Mouse (Mus musculus) myocyte (in vitro differentiated cells): ENCODE measurements around the gene Znhit2.

ENCODE experiments used
- CEBPB ChIP-seq: IDR thresholded peaks from 2 replicates; pipeline ENCODE4 v1.6.1; 2011; ENCODE audit warnings: mild to moderate bottlenecking, moderate library complexity; ENCODE audit not compliant: poor library complexity, insufficient read depth, severe bottlenecking
- E2F4 ChIP-seq: IDR thresholded peaks from one replicate; pipeline ENCODE4 v1.6.1; 2011; ENCODE audit warnings: mild to moderate bottlenecking, control low read depth, moderate library complexity; ENCODE audit not compliant: insufficient read depth
- MAX ChIP-seq: IDR thresholded peaks from one replicate; pipeline ENCODE4 v1.6.1; 2011; ENCODE audit warnings: low read depth, mild to moderate bottlenecking, control low read depth
- MYOD1 ChIP-seq, 3 experiments: IDR thresholded peaks; one replicate each; pipeline ENCODE4 v1.6.1; 2011; ENCODE audit warnings: control low read depth in 2 of 3, low read depth in 2 of 3, mild to moderate bottlenecking in 2 of 3, moderate library complexity in 1 of 3; ENCODE audit not compliant: insufficient read length in 2 of 3, control insufficient read depth in 1 of 3
- MYOG ChIP-seq, 3 experiments: IDR thresholded peaks; one replicate each; pipeline ENCODE4 v1.6.1; 2011; ENCODE audit warnings: control low read depth in 2 of 3, low read depth in 2 of 3, mild to moderate bottlenecking in 2 of 3; ENCODE audit not compliant: insufficient read length in 2 of 3, control insufficient read depth in 1 of 3, insufficient read depth in 1 of 3
- POLR2A ChIP-seq: IDR thresholded peaks from one replicate; pipeline ENCODE4 v1.6.1; 2011; ENCODE audit warnings: low read depth, mild to moderate bottlenecking, control low read depth, moderate library complexity; ENCODE audit not compliant: insufficient read length
- POLR2AphosphoS2 ChIP-seq: IDR thresholded peaks from one replicate; pipeline ENCODE4 v1.6.1; 2011; ENCODE audit warnings: low read depth, control low read depth; ENCODE audit not compliant: insufficient read length
- REST ChIP-seq: IDR thresholded peaks from one replicate; pipeline ENCODE4 v1.6.1; 2011; ENCODE audit warnings: mild to moderate bottlenecking, control low read depth, moderate library complexity; ENCODE audit not compliant: insufficient read depth, insufficient read length
- SRF ChIP-seq: IDR thresholded peaks from one replicate; pipeline ENCODE4 v1.6.1; 2011; ENCODE audit warnings: low read depth; ENCODE audit not compliant: control insufficient read depth, insufficient read length
- TCF12 ChIP-seq: IDR thresholded peaks from one replicate; pipeline ENCODE4 v1.6.1; 2011; ENCODE audit warnings: mild to moderate bottlenecking, control low read depth; ENCODE audit not compliant: poor library complexity, insufficient read depth, severe bottlenecking
- USF1 ChIP-seq: IDR thresholded peaks from one replicate; pipeline ENCODE4 v1.6.1; 2011; ENCODE audit warnings: low read depth, mild to moderate bottlenecking, control low read depth, moderate library complexity

- TF ChIP-seq POLR2A (no peak), MYOG (IDR thresholded peaks at IDR 0.05; ENCODE audit: control insufficient read depth in 1 of 3, insufficient read depth in 1 of 3, insufficient read length in 2 of 3, low read depth in 2 of 3) (no peak), USF1 (no peak), POLR2AphosphoS2 (no peak), E2F4 (no peak), CEBPB (no peak), TCF12 (no peak), MAX (no peak), REST (no peak), MYOD1 (IDR thresholded peaks at IDR 0.05; ENCODE audit: control insufficient read depth in 1 of 3, insufficient read length in 2 of 3, low read depth in 2 of 3) (no peak), SRF (no peak)
Measured at GRCm38 (mm10) chr19:6062418-6062817, 1.4 kb downstream of the Znhit2 start.
